Comparison of ENCODE assay signal across 19 mouse cellular contexts in genomic region chr16:5455352-5455965, GRCm38 (mm10).
DNase-seq lines count a peak whose midpoint lies in the region; ATAC-seq lines count a peak whose summit lies in the region.
"Had no signal": no experiment of that assay in that cellular context is flagged by ENCODE, and none has a peak within 500 bp of the region (broad histone marks: within the 10 kb centered on the region; RNA-seq: fewer than 3 reads in every experiment).

No protein-coding gene starts in this region.

- no peaks in the 10 kb centered on the region for H3K27me3 ChIP-seq in heart, embryonic 14.5 days (ENCODE audit: control insufficient read depth, insufficient read depth, low read length)
- H3K27me3 ChIP-seq in midbrain, embryonic 14.5 days (ENCODE audit: control insufficient read depth, insufficient read depth, low read length), result no peaks in the 10 kb centered on the region
- H3K27me3 ChIP-seq: hindbrain, embryonic 15.5 days; stomach, embryonic 15.5 days had no signal

- no peaks in the 10 kb centered on the region for H3K9me3 ChIP-seq in heart, embryonic 14.5 days (ENCODE audit: control insufficient read depth, low read length)
- H3K9me3 ChIP-seq in midbrain, embryonic 14.5 days (ENCODE audit: control insufficient read depth, low read length), result no peaks in the 10 kb centered on the region
- H3K9me3 ChIP-seq: heart, embryonic 10.5 days; hindbrain, embryonic 15.5 days; stomach, embryonic 15.5 days had no signal

- ATAC-seq in heart, embryonic 14.5 days (ENCODE audit: insufficient number of reproducible peaks, insufficient read depth, low FRiP score, low read depth), result no peak
- peak; percentile 63; the same call in 1 of the 2 replicates for ATAC-seq in midbrain, embryonic 14.5 days (ENCODE audit: low FRiP score, low TSS enrichment)

- peaks cover 9% of the 10 kb centered on the region in 2 experiments for H3K4me1 ChIP-seq in heart, embryonic 14.5 days (ENCODE audit: control insufficient read depth in 2 of 2, insufficient read depth in 2 of 2, low read length in 2 of 2)
- H3K4me1 ChIP-seq in midbrain, embryonic 14.5 days (ENCODE audit: control insufficient read depth, insufficient read depth, low read length), result peaks cover 16% of the 10 kb centered on the region
- H3K4me1 ChIP-seq: stomach, embryonic 15.5 days had no signal

- WGBS in heart, embryonic 14.5 days, result 16% methylated on average over 5 of the region's 5 CpGs
- WGBS in midbrain, embryonic 14.5 days, result 4% methylated on average over 5 of the region's 5 CpGs

- H3K4me2 ChIP-seq in heart, embryonic 14.5 days (ENCODE audit: low read length), result no peak overlapping the region
- no peak overlapping the region for H3K4me2 ChIP-seq in midbrain, embryonic 14.5 days (ENCODE audit: low read length)
- H3K4me2 ChIP-seq: hindbrain, embryonic 15.5 days; stomach, embryonic 15.5 days had no signal

- no peaks in the 10 kb centered on the region for H3K36me3 ChIP-seq in heart, embryonic 14.5 days (ENCODE audit: control insufficient read depth, insufficient read depth, low read length)
- no peaks in the 10 kb centered on the region for H3K36me3 ChIP-seq in midbrain, embryonic 14.5 days (ENCODE audit: control insufficient read depth, insufficient read depth, low read length)
- H3K36me3 ChIP-seq: G1E; heart, embryonic 10.5 days; hindbrain, embryonic 15.5 days; stomach, embryonic 15.5 days had no signal

- DNase-seq in heart, adult 9 months (ENCODE audit: low spot score in 2 of 2), result no peak
- peak; percentile 15 for DNase-seq in brain, adult 2 months (ENCODE audit: low read depth, low spot score)
- peak; percentile 45 for DNase-seq in embryo, embryonic 9.5 days (ENCODE audit: extremely low spot score)
- DNase-seq in midbrain, embryonic 14.5 days, result peak; percentile 80
- no peak for DNase-seq in gastrocnemius, postnatal 10 days
- DNase-seq in B cell, adult 2 months, result no peak
- DNase-seq: adrenal gland, postnatal 14 days; cerebellum, postnatal 36 days; gastrocnemius, adult 2 months; kidney, adult 18-20 months; layer of hippocampus, postnatal 36 days; left cerebral cortex, postnatal 4 days; lung, postnatal 4 days had no signal

- 0 out of 4 replicates have a peak overlapping the region, but pooled peaks of 1 of the 2 experiments have one; percentile 19 for H3K27ac ChIP-seq in heart, embryonic 14.5 days (replicated peaks in 1 of 2; ENCODE audit: control insufficient read depth in 1 of 2, insufficient read depth in 1 of 2, low read depth in 2 of 2, low read length in 2 of 2)
- H3K27ac ChIP-seq in midbrain, embryonic 14.5 days (replicated peaks; ENCODE audit: low read depth, low read length), result 0 out of 2 replicates have a peak overlapping the region, but pooled peaks have one; percentile 28
- H3K27ac ChIP-seq: gastrocnemius, adult 2 months; heart, embryonic 10.5 days; hindbrain, embryonic 15.5 days; stomach, embryonic 15.5 days had no signal

- H3K9ac ChIP-seq in heart, embryonic 14.5 days (ENCODE audit: low read length), result peak overlapping the region; percentile 14; the same call in 1 of the 2 replicates
- no peak overlapping the region for H3K9ac ChIP-seq in midbrain, embryonic 14.5 days (replicated peaks; ENCODE audit: low read length)
- H3K9ac ChIP-seq: hindbrain, embryonic 15.5 days; stomach, embryonic 15.5 days had no signal

- H3K4me3 ChIP-seq in heart, embryonic 14.5 days (ENCODE audit: control insufficient read depth in 1 of 2, insufficient read depth in 1 of 2, low read depth in 1 of 2, low read length in 2 of 2), result no peak overlapping the region
- H3K4me3 ChIP-seq in midbrain, embryonic 14.5 days (replicated peaks; ENCODE audit: low read depth, low read length), result no peak overlapping the region
- H3K4me3 ChIP-seq: gastrocnemius, adult 2 months; heart, embryonic 10.5 days; hindbrain, embryonic 15.5 days; myocyte; stomach, embryonic 15.5 days had no signal

Comparison
In these comparisons a context has a peak if more than half of its experiments do, and no peak if none do; other contexts are left out.
1. DNase-seq: peak in brain, adult 2 months (single experiment), embryo, embryonic 9.5 days (single experiment) and midbrain, embryonic 14.5 days (single experiment); none in heart, adult 9 months (0 of 2), gastrocnemius, postnatal 10 days (single experiment) and B cell, adult 2 months (0 of 2).